Mouse (Mus musculus) forebrain, embryonic 13.5 days (tissue): ENCODE results near the gene B3gat3. TPM values are rescaled to one million over a fixed set of nuclear protein-coding genes. Genes with fewer than 3 reads are reported as not detected.

Source experiments
- ATAC-seq: fragments of 200-750 bp; cut with Nextera tagmentation; 2 replicates; pipeline ENCODE4 v1.8.0; 2017
- H3K27ac ChIP-seq: fragments of 300-500 bp; sonication (generic); 2 replicates; pipeline ENCODE4 v1.5.1; 2015; ENCODE audit warnings: inconsistent platforms, mild to moderate bottlenecking, moderate library complexity
- H3K27me3 ChIP-seq: fragments of 300-500 bp; sonication (generic); 2 replicates; pipeline ENCODE4 v1.6.1; 2015; ENCODE audit warnings: mild to moderate bottlenecking, inconsistent platforms
- H3K36me3 ChIP-seq: fragments of 300-500 bp; sonication (generic); 2 replicates; pipeline ENCODE4 v1.6.1; 2015; ENCODE audit warnings: mild to moderate bottlenecking, inconsistent platforms; ENCODE audit not compliant: poor library complexity, severe bottlenecking
- H3K4me1 ChIP-seq: fragments of 300-500 bp; sonication (generic); 2 replicates; pipeline ENCODE4 v1.6.1; 2015; ENCODE audit warnings: inconsistent platforms
- H3K4me2 ChIP-seq: fragments of 300-500 bp; sonication (generic); 2 replicates; pipeline ENCODE4 v1.6.1; 2015; ENCODE audit warnings: inconsistent platforms, mild to moderate bottlenecking, moderate library complexity
- H3K4me3 ChIP-seq: fragments of 300-500 bp; sonication (generic); 2 replicates; pipeline ENCODE4 v1.5.1; 2015; ENCODE audit warnings: mild to moderate bottlenecking, inconsistent platforms
- H3K9ac ChIP-seq: fragments of 300-500 bp; sonication (generic); 2 replicates; pipeline ENCODE4 v1.6.1; 2015; ENCODE audit warnings: mild to moderate bottlenecking, inconsistent platforms
- H3K9me3 ChIP-seq: fragments of 300-500 bp; sonication (generic); replicated peaks from 2 replicates; pipeline ENCODE4 v1.6.1; 2016; ENCODE audit warnings: inconsistent platforms
- WGBS: fragments of 180-500 bp; shearing (Covaris S2); methylation state at CpG from one replicate; pipeline ENCODE4 v1.1.7; 2015; 5-methylcytosine and 5-hydroxymethylcytosine counted together
- polyA plus RNA-seq: library from polyadenylated mRNA; unstranded; fragments of >200 nt; fragmentation: Nextera tagmentation; extraction: Ambion mirVana; gene quantifications from 2 replicates; pipeline ENCODE4 v1.2.1, GENCODE M21; 2015

The B3gat3 gene
- polyA plus RNA-seq, 1 experiment from 2014 or later, result 66.4 TPM

- peak overlapping the region; percentile 76 for H3K4me2 ChIP-seq
- 0 out of 2 replicates have a peak overlapping the region, but pooled peaks have one; percentile 56 for H3K4me3 ChIP-seq
Measured at GRCm38 (mm10) chr19:8930771-8931170, 10.6 kb downstream of the B3gat3 start.

GRCm38 (mm10) chr19:8936736-8937135, 16.6 kb downstream of the B3gat3 start:
- no peak overlapping the region for H3K4me3 ChIP-seq
- no peaks in the 10 kb centered on the region for H3K9me3 ChIP-seq
- ATAC-seq, result no peak
- no peak overlapping the region for H3K4me2 ChIP-seq
- no peak overlapping the region for H3K9ac ChIP-seq
- peaks cover 7% of the 10 kb centered on the region for H3K4me1 ChIP-seq
- 88% methylated on average over 2 of the region's 2 CpGs for WGBS
- peaks cover 22% of the 10 kb centered on the region; the same call in 1 of the 2 replicates for H3K36me3 ChIP-seq
- H3K27me3 ChIP-seq, result no peaks in the 10 kb centered on the region
- H3K27ac ChIP-seq, result no peak overlapping the region

More at GRCm38 (mm10) chr19:8930771-8931170, 10.6 kb downstream of the B3gat3 start:
- no peak overlapping the region for H3K27ac ChIP-seq
- H3K9ac ChIP-seq, result peak overlapping the region; percentile 28; the same call in 1 of the 2 replicates
- peaks cover 41% of the 10 kb centered on the region for H3K36me3 ChIP-seq
- no peaks in the 10 kb centered on the region for H3K9me3 ChIP-seq
- H3K27me3 ChIP-seq, result peaks cover 11% of the 10 kb centered on the region
- no peak for ATAC-seq
- 83% methylated on average over 7 of the region's 7 CpGs for WGBS
- H3K4me1 ChIP-seq, result peaks cover 20% of the 10 kb centered on the region

- Histone ChIP-seq H3K36me3 (peaks cover 27% of the 10 kb centered on the region), H3K4me2 (peak overlapping the region; percentile 72), H3K27ac (no peak overlapping the region), H3K4me3 (peak overlapping the region; percentile 85; the same call in 1 of the 2 replicates), H3K9ac (peak overlapping the region; percentile 99; the same call in 1 of the 2 replicates), H3K9me3 (no peaks in the 10 kb centered on the region), H3K27me3 (no peaks in the 10 kb centered on the region), H3K4me1 (peaks cover 35% of the 10 kb centered on the region)
- no peak; the same call in 1 of the 2 replicates for ATAC-seq
- WGBS, result 82% methylated on average over 15 of the region's 15 CpGs
Measured at GRCm38 (mm10) chr19:8940526-8941133, 20.5 kb downstream of the B3gat3 start.

GRCm38 (mm10) chr19:8941136-8941514, 21.0 kb downstream of the B3gat3 start:
- Histone ChIP-seq H3K36me3 (peaks cover 32% of the 10 kb centered on the region), H3K4me2 (peak overlapping the region; percentile 72), H3K27ac (peak overlapping the region; percentile 97), H3K4me1 (peaks cover 35% of the 10 kb centered on the region), H3K9me3 (no peaks in the 10 kb centered on the region), H3K4me3 (peak overlapping the region; percentile 85), H3K9ac (peak overlapping the region; percentile 99), H3K27me3 (no peaks in the 10 kb centered on the region)
- ATAC-seq, result peak; percentile 16; the same call in 1 of the 2 replicates
- WGBS, result 32% methylated on average over 10 of the region's 10 CpGs

- Histone ChIP-seq H3K9ac (peak within 1 kb of the TSS; percentile 99), H3K27ac (peak within 1 kb of the TSS; percentile 97), H3K36me3 (peaks cover 33% of the 10 kb centered on the region), H3K4me2 (peak within 1 kb of the TSS; percentile 72), H3K27me3 (no peaks in the 10 kb centered on the region), H3K4me1 (peaks cover 35% of the 10 kb centered on the region), H3K4me3 (peak within 1 kb of the TSS; percentile 85), H3K9me3 (no peaks in the 10 kb centered on the region)
- WGBS, result under 1% methylated on average over 64 of the region's 64 CpGs
- peak; percentile 94 for ATAC-seq
Measured at GRCm38 (mm10) chr19:8941515-8942217, 21.5 kb downstream of the B3gat3 start, which contains the start of gene Mta2. Mta2 (plus strand) TSS chr19:8941875.

- Histone ChIP-seq H3K27me3 (no peaks in the 10 kb centered on the region), H3K4me1 (peaks cover 35% of the 10 kb centered on the region), H3K4me3 (peak overlapping the region; percentile 85), H3K9me3 (no peaks in the 10 kb centered on the region), H3K4me2 (peak overlapping the region; percentile 72), H3K9ac (peak overlapping the region; percentile 99), H3K27ac (peak overlapping the region; percentile 97), H3K36me3 (peaks cover 38% of the 10 kb centered on the region)
- ATAC-seq, result peak; percentile 33
- WGBS, result under 1% methylated on average over 45 of the region's 46 CpGs
Measured at GRCm38 (mm10) chr19:8942276-8942964, 22.2 kb downstream of the B3gat3 start.

GRCm38 (mm10) chr19:8943047-8943446, 22.9 kb downstream of the B3gat3 start:
- H3K27me3 ChIP-seq, result no peaks in the 10 kb centered on the region
- peaks cover 41% of the 10 kb centered on the region for H3K36me3 ChIP-seq
- no peak for ATAC-seq
- WGBS, result 69% methylated on average over 2 of the region's 2 CpGs
- peak overlapping the region; percentile 72 for H3K4me2 ChIP-seq
- peak overlapping the region; percentile 85 for H3K4me3 ChIP-seq
- H3K9ac ChIP-seq, result peak overlapping the region; percentile 99
- 0 out of 2 replicates have a peak overlapping the region, but pooled peaks have one; percentile 19 for H3K27ac ChIP-seq
- H3K4me1 ChIP-seq, result peaks cover 35% of the 10 kb centered on the region
- H3K9me3 ChIP-seq, result no peaks in the 10 kb centered on the region

GRCm38 (mm10) chr19:8944062-8944461, 23.9 kb downstream of the B3gat3 start:
- H3K9ac ChIP-seq, result peak overlapping the region; percentile 99
- peaks cover 35% of the 10 kb centered on the region for H3K4me1 ChIP-seq
- peak overlapping the region; percentile 72 for H3K4me2 ChIP-seq
- H3K4me3 ChIP-seq, result peak overlapping the region; percentile 85
- H3K27ac ChIP-seq, result peak overlapping the region; percentile 25
- H3K36me3 ChIP-seq, result peaks cover 51% of the 10 kb centered on the region
- H3K9me3 ChIP-seq, result no peaks in the 10 kb centered on the region
- no peaks in the 10 kb centered on the region for H3K27me3 ChIP-seq
- no peak for ATAC-seq
- WGBS, result 65% methylated on average over 5 of the region's 5 CpGs

- WGBS, result 36% methylated on average over 5 of the region's 5 CpGs
- no peaks in the 10 kb centered on the region for H3K9me3 ChIP-seq
- ATAC-seq, result no peak
- no peaks in the 10 kb centered on the region for H3K27me3 ChIP-seq
- H3K4me2 ChIP-seq, result peak overlapping the region; percentile 44
- peaks cover 35% of the 10 kb centered on the region for H3K4me1 ChIP-seq
- peak overlapping the region; percentile 11; the same call in 1 of the 2 replicates for H3K27ac ChIP-seq
- H3K4me3 ChIP-seq, result peak overlapping the region; percentile 21
- H3K36me3 ChIP-seq, result peaks cover 58% of the 10 kb centered on the region
- peak overlapping the region; percentile 27; the same call in 1 of the 2 replicates for H3K9ac ChIP-seq
Measured at GRCm38 (mm10) chr19:8944750-8945149, 24.6 kb downstream of the B3gat3 start.

- no peak for ATAC-seq
- peaks cover 35% of the 10 kb centered on the region for H3K4me1 ChIP-seq
- peak overlapping the region; percentile 21 for H3K4me3 ChIP-seq
- peak overlapping the region; percentile 27; the same call in 1 of the 2 replicates for H3K9ac ChIP-seq
- peaks cover 63% of the 10 kb centered on the region for H3K36me3 ChIP-seq
- no peaks in the 10 kb centered on the region for H3K27me3 ChIP-seq
- H3K27ac ChIP-seq, result peak overlapping the region; percentile 11; the same call in 1 of the 2 replicates
- 82% methylated on average over 6 of the region's 6 CpGs for whole genome bisulfite sequencing
- H3K4me2 ChIP-seq, result peak overlapping the region; percentile 44
- no peaks in the 10 kb centered on the region for H3K9me3 ChIP-seq
Measured at GRCm38 (mm10) chr19:8945251-8945650, 25.1 kb downstream of the B3gat3 start.

- no peak overlapping the region for H3K9ac ChIP-seq
- H3K4me2 ChIP-seq, result no peak overlapping the region
- ATAC-seq, result no peak
- WGBS, result 94% methylated on average over 7 of the region's 7 CpGs
- no peaks in the 10 kb centered on the region for H3K27me3 ChIP-seq
- H3K4me1 ChIP-seq, result peaks cover 38% of the 10 kb centered on the region
- H3K4me3 ChIP-seq, result no peak overlapping the region
- no peaks in the 10 kb centered on the region for H3K9me3 ChIP-seq
- H3K36me3 ChIP-seq, result peaks cover 79% of the 10 kb centered on the region
- H3K27ac ChIP-seq, result no peak overlapping the region
Measured at GRCm38 (mm10) chr19:8946929-8947328, 26.8 kb downstream of the B3gat3 start.
